Mouse (Mus musculus) lung, adult 18-20 months (tissue): Measurements from ENCODE around the gene Mrpl54.
"Not testable (repeated sequence)": the region's sequence is repeated elsewhere in the genome, so short reads cannot be mapped to it uniquely, and the experiment has no call there.

Experiments used
- DNase-seq, 2 experiments: peaks; one replicate each; pipeline ENCODE4 v3.0.0; 2022; ENCODE audit warnings: mixed read lengths in 2 of 2

Gene Mrpl54

DNA sequence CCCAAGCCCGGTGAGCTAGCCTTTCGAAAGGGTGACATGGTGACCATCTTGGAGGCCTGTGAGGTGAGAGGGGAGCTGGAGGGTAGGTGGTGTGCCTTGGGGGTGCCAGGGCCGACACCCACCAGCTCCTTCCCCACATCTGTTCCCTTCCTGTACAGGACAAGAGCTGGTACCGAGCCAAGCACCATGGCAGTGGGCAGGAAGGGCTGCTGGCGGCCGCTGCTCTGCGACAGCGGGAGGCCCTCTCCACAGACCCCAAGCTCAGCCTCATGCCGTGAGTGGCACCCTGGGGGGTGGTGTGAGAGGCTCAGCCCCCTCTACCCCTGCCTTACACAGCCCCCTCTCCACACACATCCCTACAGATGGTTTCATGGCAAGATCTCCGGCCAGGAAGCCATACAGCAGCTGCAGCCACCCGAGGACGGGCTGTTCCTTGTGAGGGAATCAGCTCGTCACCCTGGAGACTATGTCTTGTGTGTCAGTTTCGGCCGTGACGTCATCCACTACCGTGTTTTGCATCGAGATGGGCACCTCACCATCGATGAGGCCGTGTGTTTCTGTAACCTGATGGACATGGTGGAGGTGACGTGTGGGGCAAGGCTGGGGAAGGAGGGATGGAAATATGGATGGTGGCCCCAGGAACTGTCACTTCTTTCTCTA lies 7.4 kb downstream of the Mrpl54 start:
- DNase-seq = no peak

DNA sequence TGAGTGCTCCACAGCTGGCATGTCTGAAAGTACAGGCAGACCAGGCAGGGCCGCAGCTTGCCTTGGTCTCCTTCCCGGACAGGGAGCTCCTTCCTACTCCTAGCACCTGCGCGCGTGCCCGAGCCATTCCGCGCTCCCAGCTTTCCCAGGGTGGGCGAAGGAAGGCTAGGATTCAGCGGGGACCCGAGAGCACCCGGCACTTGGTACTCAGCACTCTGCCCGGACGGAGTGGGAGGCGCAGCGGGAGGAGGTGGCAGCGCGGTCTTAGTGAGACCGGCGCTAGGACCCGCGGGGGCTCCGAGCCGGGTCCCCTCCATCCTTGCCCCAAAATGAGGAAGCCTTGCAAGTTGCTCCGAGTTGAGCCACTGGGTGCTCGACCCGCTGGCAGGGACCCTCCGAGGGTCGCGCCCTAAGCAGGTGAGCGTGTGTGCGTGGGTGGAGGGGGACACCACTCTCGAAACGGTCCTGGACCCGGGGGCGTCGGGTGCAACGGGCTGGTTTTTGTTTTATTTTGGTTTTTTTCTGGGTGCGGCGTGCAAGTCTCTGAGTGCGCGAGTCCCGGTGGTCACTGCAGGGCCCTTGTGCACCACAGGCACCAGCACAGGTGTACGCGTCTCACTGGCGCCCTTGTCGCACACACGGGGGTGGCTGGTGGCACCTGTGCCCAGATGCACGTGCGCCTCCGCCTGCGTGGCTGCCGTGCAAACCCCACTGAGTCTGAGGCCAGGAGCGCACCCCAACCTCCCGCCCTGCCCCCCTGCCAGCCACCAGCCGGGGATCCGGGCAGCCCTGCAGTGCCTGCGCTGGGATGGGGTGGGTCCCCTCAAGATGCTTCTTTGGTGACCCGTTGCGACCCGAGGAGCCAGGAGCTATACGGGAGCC lies 9.3 kb downstream of the Mrpl54 start:
- no peak for DNase-seq

DNA sequence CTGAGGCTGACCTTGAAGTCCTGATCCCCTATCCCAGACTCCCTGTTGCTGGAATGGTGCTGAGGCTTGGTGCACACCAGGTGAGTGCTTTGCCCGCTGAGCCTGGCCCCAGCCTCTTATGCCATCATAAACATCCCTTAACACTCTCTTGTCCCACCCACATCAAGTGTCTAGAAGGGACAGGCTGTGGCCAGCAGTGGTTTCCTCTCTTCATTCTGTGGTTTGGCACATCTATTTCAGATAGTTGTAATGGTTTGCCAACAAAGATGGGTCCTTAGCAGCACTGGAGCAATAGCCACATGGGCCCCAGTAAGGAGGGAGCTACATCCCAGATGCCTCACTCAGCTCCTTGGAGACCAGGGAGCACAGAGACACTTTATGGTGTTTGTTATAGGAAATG lies 11.8 kb downstream of the Mrpl54 start:
- DNase-seq = no peak

DNA sequence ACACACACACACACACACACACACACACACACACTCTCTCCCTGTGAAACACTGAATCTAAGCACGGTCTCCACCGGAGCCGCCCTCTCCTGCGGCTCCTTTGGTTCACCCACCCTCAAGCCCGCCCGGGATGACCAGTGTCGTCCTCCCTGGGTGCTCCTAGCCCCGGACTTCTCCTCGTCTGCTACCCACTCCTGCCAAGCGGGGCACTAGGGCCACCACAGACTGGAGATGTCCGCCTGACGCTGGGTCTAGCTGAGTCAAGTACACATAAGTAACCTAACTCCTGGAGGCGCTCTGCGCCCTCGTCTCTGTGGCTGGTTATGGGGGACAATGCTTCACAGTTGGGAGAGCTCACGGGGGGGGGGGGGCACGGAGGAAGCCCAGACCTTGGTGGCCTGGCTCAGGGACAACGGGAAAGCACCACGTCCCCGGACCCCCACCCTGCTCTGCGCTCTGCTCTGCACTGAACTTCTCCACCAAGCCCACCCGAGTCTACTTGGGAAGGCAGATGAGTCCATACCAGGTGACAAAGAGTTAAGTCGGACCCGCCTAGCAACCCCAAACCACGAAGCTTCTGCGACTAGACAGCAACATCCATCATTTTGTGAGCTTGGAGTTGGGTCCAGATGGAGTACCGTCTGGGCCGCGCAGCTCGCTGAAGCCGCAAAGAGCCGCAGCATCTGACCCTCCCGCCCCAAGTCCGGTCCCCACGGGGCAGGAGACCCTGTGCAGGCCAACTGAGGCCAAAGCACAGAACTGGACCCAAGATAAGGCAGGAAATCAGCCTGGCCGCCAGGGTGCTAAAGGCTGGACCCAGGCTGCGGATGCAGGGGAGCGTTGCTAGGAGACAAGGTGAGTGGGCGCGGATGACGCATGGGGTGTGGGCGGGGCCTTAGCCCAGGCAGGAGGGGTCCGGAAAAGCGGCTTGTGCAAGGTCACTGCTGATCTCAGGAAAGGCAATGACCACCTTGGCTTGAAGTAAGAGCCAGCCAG lies 14.0 kb downstream of the Mrpl54 start, which contains the start of gene Matk:
Matk (plus strand) TSS at position 512 of the 996 bp plus-strand sequence.
- peak in 1 of 2 experiments; percentile 18 for DNase-seq

DNA sequence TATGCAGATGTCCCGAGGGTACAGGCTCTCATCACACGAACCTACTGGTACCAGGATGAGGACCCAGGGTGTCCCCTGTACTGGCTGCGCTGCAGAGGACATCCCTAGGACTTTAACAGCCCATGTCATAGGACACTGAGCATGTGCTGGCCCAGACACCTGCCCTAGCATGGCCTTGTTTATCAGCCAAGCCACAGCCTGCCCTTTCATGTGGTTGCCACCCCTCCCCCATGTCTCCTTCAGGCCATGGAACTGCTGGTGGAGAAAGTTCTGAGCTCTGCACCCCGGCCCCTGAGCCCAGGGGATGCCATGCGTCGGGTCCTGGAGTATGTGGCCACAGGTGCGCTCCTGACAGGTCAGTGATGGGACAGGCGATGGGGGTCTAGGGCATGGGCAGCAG lies 17.3 kb downstream of the Mrpl54 start:
- no peak for DNase-seq

DNA sequence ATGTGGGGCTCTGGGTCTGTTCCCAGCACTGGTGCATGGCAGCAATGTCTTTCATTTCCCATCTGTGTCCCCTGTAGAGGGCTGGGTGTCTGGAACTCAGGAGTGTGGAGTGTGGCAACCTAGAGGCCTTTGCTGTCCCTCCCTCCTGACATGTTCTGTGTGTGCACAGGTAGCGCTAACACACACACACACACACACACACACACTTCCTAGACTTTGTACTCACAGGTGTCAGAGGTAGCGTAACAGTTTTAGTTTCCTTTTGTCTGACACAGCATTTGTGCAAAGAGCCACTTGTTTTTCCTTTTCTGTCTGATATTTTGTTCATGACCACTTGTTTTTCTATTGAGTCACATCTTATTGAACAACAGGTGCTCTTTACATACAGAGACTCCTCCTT lies 18.9 kb downstream of the Mrpl54 start:
- no peak for DNase-seq

DNA sequence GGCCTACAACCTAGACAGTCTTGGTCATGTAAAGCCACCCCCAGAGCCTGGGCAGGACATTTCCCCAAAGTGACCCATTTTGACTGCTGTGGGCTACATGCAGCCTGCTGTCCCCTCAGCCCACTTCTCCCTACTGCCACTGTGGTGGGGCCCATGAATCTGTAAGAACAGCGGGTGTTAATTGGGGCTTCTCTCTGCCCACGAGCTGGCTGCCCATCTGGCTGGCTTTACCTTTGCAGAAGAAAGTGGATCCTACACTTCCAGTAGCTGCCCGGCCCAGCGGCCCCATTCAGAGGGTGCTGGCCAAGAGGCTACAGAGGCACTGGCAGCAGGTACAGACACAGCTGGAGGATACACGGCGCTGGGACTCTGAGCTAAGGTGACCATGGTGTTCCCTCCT lies 21.6 kb downstream of the Mrpl54 start:
- DNase-seq = no peak

DNA sequence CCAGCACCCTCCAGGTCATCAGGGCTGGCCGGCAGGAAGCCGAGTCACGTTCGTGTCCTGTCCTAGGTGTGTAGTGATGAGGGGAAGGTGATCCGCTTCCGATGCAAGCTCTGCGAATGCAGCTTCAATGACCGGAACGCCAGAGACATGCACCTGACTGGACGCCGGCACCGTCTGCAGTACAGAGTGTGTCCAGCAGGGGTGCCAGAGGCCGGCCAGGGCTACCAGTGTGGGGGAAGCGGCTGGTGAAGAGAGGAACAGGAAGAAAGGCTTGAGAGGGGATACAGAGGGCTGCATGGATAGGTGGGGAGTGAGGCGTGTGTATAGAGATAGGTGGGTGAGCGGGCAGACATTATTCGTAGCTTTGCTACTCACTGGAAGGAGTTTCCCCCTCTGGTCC lies 22.1 kb downstream of the Mrpl54 start:
- DNase-seq = peak; percentile 74 to 75

DNA sequence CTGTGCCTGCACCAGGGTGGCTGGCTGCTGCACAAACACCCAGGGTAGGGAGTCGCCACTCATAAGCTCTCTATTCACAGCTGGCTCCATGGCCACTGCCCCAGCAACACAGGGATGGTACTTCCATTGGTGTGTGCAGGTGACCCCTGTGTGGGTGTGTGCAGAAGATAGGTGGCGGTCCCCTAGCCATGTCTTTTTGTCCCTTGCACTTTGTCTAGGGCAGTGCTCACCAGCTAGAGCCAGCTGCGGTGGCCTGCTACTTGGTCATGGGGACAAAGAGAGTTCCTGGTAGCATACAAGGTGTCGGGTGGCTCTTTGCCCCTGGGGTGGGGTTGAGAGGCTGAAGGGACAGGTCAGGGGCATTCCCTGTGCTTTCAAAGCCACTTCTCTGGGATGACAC lies 22.6 kb downstream of the Mrpl54 start:
- no peak for DNase-seq

DNA sequence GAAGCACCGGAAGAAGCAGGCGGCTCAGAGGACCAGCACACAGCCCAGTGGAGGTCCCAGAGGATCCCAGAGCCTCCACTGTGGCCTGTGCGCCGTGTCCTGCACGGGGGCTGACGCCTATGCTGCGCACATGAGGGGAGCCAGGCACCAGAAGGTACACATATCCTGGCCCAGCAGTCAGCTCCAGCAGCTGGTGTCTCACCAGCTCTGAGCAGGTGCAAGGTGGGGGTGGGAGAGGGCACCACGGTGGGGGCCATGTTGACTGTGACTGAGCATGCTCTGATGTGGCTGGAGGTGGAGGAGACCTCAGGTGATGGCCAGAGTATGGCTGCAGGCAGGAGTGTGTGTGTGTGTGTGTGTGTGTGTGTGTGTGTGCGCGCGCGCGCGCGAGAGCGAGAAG lies 24.7 kb downstream of the Mrpl54 start:
- no peak for DNase-seq

DNA sequence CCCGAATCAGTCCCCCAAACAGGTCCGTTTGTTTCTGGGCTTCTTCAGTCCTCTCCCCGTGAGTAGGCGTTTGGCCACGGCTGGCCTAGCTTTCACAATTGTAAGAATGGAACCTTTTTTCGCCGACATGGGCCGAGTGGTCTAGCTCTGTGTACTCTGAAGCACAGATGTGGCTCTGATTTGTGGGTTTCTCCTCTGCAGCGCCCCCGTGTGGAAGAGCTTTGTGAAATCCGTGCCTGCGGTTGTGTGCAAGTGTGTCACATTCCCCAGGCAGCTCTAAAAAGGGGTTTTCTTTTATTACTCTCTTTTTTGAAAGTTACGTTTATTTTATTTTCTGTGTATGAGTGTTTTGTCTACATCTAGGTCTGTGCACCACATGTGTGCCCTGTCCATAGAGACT lies 25.9 kb downstream of the Mrpl54 start:
- DNase-seq = peak in 1 of 2 experiments; percentile 30

DNA sequence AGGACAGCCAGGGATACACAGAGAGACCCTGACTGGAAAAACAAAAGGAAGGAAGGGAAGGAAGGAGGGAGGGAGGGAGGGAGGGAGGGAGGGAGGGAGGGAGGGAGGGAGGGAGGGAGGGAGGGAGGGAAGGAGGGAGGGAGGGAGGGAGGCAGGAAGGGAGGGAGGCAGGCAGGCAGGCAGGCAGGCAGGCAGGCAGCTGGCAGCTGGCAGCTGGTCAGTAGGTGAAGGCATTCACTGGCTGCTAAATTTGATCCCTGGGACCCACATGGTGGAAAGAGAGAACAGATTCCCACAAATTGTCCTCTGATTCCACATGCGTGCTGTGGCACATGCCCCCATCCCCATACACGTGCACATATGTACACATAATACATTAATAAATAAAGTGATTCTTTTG lies 28.1 kb downstream of the Mrpl54 start:
- no peak for DNase-seq

DNA sequence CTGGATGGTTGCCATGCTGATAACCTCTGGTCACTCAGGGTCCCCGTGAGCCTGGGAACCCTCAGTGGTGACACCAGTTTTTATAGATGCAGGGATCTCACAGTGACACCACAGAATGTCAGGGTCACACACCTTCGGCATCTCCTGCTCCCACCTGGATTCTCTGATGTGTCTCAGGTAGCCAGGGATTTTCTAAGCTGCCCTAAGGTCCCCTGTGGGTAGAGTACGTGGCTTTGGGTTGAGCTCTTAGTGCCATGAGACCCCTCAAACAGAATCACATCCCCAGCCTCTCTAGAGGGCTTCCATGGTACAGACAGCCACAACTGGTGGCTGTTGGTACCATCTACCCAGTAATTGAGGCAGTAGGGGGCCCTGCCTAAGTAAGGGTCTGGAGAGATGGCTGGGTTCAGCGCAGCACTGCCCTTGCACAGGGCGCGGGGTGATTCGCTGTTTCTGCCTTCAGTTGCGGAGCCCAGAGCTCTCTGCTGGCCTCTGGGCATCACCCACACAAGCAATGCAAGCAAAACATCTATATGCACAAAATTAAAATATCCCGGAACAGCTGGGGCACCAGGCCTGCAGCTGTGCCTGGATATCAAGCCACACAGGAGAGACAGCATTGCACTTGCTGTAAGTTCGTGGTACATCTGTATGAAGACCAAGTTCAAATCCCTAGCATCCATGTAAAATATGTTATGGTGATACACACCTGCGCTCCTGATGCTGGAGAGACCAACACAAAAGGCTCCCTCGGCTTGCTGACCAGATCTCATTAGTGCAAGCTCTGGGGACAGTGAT lies 30.1 kb downstream of the Mrpl54 start:
- no peak for DNase-seq

DNA sequence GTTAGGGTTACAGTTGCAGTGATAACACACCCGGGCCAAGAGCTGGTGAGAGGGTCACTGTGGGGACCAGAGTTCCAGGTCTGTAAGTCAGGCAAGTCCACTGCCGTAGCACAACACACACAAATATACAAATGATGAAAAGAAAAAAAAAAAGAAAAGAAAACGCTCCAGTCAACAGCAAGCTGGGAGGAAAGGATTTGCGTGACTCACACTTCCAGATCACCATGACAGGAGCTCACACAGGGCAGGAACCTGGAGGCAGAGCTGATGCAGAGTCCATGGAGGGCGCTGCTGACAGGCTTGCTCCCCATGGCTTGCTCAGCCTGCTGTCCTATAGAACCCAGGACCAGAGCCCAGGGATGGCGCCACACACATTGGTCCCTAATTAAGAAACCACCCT lies 32.5 kb downstream of the Mrpl54 start:
- no peak for DNase-seq

DNA sequence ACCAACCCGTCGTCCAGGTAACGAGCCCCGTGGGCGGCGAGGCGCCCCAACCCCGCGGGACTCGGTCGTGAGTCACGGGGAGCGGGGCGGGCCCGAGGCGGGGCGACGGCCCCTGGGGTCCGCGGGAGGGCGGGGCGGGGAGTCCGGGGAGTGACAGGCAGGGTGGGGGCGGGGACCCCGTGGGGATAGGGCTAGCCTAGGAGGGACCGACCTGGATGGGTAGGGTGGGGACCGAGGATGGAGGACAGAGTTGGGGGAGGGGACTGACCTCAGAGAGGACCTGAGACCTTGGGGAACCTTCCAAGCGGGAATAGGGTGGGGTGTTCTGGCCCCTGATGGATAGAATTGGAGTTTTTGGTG lies 33.5 kb downstream of the Mrpl54 start:
- no peak for DNase-seq

DNA sequence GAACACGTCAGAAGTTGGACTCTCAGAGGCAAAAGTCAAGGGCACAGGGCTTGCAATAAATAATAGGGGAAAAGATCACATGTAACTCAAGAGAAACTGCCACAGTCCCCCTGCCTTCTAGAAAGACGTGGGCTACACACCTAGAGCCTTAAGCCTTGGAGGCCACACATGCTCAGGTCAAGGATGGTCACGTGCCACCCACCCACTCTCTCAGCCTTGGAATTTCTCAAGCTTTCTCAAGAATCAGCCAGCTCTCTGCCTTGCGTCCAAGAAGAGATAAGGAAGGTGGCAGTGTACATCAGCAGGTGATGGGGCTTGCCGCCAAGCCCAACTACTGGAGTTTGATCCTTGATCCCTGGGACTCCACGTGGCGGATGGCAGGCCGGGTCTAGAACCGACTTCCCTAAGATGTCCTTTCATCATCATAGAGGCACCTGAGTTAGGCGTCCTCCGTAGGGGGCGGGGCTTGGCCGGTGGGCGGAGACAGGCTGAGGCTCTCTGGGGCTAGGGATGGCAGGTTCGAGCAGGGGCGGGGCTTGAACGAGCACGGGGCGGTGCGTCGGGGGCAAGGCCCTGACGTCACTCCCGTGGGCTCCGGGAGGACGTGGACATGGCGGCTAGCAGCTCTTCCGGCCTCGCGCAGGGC lies 34.0 kb downstream of the Mrpl54 start, which contains the start of gene Zfr2:
Zfr2 (plus strand) TSS at position 576 of the 646 bp plus-strand sequence.
- peak; percentile 91 to 95 for DNase-seq

DNA sequence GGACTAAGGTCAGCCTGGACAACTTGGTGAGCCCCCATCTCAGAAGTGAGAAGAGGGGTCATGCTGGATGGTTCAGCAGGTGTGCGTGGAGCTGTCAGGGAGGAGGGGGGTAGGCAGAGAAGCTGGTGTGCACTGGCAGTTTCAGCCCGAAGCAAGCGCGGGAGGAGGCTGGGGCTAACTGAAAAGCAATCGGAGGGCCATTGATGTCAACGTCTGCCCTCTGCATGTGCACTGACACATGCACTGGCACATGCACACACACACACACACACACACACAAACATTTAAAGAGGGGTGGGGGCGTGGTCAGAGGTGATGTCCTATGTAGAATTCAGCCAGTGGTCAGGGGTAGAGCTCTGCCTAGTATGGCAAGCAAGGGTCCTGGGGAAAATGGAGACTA lies 35.3 kb downstream of the Mrpl54 start:
- no peak for DNase-seq

DNA sequence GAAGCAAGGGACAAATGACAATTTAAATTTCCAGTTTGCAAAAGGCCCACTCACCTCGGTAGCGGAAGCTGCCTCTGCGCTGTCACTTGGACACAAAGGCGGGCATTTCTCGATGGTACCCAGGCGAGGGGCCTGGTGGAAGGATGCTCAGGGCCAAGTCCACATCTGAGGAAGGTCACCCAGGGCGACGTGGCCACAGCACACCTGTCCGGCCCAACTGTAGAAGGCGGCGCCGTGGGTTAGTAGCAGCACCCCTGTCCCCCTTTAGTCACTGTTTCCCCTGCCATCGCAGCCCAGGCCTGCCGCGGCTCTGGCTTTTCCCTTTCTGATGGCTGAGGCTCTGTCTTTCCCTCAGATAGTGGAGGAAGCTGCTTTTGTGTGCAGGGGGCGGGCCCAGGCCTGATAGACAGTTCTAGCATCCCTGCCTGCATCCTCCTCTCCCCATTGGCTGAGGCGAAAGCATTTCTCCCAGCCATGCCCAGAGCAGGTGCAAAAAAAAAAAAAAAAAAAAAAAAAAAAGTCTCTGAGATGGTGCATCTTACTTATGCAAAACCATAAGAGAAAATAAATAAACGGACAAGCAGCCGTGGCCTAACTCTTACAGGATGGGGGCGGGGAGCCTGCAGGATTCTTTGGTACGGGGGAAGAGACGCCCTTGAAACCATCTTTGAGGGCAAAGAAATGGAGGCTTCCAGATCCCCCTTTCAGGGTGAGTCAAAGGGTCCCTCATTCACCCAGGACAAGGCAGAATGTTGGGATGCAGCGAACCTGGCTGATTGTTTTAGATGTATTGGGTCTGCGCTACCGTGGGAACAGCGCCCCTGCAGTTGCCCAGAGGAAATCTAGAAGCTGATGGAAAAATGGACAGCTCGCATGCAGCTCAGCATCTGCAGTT lies 36.0 kb downstream of the Mrpl54 start, which contains the start of gene Atcay:
Atcay (minus strand) TSS at position 396 of the 895 bp plus-strand sequence.
- DNase-seq = no peak

DNA sequence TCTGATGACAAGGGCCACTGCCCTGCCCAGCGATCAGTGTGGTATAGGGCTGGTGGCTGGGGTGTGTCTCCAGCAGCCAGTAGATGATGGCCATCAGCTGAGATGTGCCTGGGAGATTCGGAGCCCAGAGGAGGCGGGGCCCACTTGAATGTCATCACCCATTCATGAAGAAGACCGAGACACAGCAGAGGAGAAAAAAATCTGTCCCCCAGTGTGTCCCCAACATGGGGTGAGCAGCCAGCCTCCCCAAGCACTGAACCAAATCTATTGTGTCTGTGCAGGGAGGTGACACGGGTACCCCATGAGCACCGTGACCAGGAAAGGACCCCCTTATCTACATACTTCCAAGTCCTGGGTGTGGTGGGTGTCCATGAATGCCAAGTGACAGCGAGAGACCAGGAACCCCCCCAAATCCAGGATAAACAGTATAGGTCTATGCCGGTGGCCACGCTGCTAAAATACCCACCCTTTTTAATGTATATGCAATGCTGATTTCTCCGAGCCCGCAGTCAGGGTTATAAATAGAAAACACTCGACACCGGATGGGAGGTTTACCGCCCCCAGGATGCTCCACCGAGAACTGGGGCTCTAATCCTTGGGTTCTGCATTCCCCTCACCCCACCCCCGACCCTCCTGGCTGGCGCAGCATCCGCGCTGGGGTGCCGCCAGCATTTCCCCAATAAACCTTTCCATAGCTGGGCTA lies 36.8 kb downstream of the Mrpl54 start:
- no peak for DNase-seq

DNA sequence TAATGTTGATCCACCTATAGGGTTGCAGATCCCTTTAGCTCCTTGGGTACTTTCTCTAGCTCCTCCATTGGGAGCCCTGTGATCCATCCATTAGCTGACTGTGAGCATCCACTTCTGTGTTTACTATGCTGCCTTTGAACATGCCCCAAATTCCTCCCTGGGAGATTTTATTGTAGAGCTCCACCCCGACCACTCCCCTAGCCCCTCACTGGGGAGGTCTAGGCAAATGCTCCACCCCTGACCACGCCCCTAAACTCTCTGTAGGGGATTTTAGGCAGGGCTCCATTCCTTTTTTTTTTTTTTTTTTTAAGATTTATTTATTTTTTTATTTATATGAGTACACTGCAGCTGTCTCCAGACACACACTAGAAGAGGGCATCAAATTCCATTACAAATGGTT lies 43.0 kb downstream of the Mrpl54 start:
- not testable (repeated sequence) for DNase-seq
